Mouse (Mus musculus) neural tube, embryonic 15.5 days (tissue): ENCODE results near the gene Hist1h4f. TPM values are rescaled to one million over a fixed set of nuclear protein-coding genes. Genes with fewer than 3 reads are reported as not detected.
"Not testable (repeated sequence)": the region's sequence is repeated elsewhere in the genome, so short reads cannot be mapped to it uniquely, and the experiment has no call there.

Experiments
- ATAC-seq: fragments of 200-750 bp; cut with Nextera tagmentation; 2 replicates; pipeline ENCODE4 v1.8.0; 2017; ENCODE audit warnings: mild to moderate bottlenecking, moderate TSS enrichment, moderate library complexity; ENCODE audit not compliant: low FRiP score
- H3K27ac ChIP-seq: fragments of 300-500 bp; sonication (generic); replicated peaks from 2 replicates; pipeline ENCODE4 v1.5.1; 2015; ENCODE audit warnings: mild to moderate bottlenecking, inconsistent platforms
- H3K27me3 ChIP-seq: fragments of 300-500 bp; sonication (generic); replicated peaks from 2 replicates; pipeline ENCODE4 v1.6.1; 2015; ENCODE audit warnings: inconsistent platforms
- H3K36me3 ChIP-seq: fragments of 300-500 bp; sonication (generic); 2 replicates; pipeline ENCODE4 v1.6.1; 2015; ENCODE audit warnings: inconsistent platforms
- H3K4me1 ChIP-seq: fragments of 300-500 bp; sonication (generic); 2 replicates; pipeline ENCODE4 v1.6.1; 2015; ENCODE audit warnings: inconsistent platforms
- H3K4me2 ChIP-seq: fragments of 300-500 bp; sonication (generic); 2 replicates; pipeline ENCODE4 v1.6.1; 2015; ENCODE audit warnings: inconsistent platforms, mild to moderate bottlenecking, moderate library complexity
- H3K4me3 ChIP-seq: fragments of 300-500 bp; sonication (generic); replicated peaks from 2 replicates; pipeline ENCODE4 v1.5.1; 2015; ENCODE audit warnings: mild to moderate bottlenecking, inconsistent platforms
- H3K9ac ChIP-seq: fragments of 300-500 bp; sonication (generic); replicated peaks from 2 replicates; pipeline ENCODE4 v1.6.1; 2015; ENCODE audit warnings: mild to moderate bottlenecking, inconsistent platforms
- H3K9me3 ChIP-seq: fragments of 300-500 bp; sonication (generic); replicated peaks from 2 replicates; pipeline ENCODE4 v1.6.1; 2016; ENCODE audit warnings: inconsistent platforms
- whole genome bisulfite sequencing: fragments of 180-500 bp; shearing (Covaris S2); methylation state at CpG from one replicate; pipeline ENCODE4 v1.1.7; 2015; ENCODE audit warnings: mixed read lengths; 5-methylcytosine and 5-hydroxymethylcytosine counted together
- polyA plus RNA-seq: library from polyadenylated mRNA; unstranded; fragments of >200 nt; fragmentation: Nextera tagmentation; extraction: Ambion mirVana; gene quantifications from 2 replicates; pipeline ENCODE4 v1.2.1, GENCODE M21; 2015

Gene Hist1h4f
- polyA plus RNA-seq, 1 experiment from 2014 or later = not detected

DNA sequence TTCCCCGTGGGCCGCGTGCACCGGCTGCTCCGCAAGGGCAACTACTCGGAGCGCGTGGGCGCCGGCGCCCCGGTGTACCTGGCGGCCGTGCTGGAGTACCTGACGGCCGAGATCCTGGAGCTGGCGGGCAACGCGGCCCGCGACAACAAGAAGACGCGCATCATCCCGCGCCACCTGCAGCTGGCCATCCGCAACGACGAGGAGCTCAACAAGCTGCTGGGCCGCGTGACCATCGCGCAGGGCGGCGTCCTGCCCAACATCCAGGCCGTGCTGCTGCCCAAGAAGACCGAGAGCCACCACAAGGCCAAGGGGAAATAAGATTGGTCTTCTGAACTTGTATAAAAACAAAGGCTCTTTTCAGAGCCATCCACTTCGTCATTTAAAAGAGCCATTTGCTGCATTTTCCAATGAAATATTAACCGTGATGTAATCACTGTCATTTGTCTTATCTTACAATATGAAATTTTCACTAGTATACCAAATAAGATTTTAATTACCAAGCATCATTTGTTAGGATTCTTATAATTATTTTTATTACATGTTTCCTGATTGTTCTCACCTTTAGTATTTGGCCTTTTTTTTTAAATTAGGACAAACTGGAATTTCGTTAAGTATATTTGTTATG, 23.2 kb upstream of the Hist1h4f start:
- Histone ChIP-seq H3K4me1 (peaks cover 37% of the 10 kb centered on the region), H3K4me3 (peak overlapping the region; percentile 35), H3K4me2 (peak overlapping the region; percentile 71), H3K9ac (0 out of 2 replicates have a peak overlapping the region, but pooled peaks have one; percentile 28), H3K27ac (peak overlapping the region; percentile 86)
- ATAC-seq = peak; percentile 4; the same call in 1 of the 2 replicates
- H3K9me3 ChIP-seq, H3K36me3 ChIP-seq, H3K27me3 ChIP-seq: not testable (repeated sequence)
- 0% methylated on average over 7 of the region's 39 CpGs for WGBS

DNA sequence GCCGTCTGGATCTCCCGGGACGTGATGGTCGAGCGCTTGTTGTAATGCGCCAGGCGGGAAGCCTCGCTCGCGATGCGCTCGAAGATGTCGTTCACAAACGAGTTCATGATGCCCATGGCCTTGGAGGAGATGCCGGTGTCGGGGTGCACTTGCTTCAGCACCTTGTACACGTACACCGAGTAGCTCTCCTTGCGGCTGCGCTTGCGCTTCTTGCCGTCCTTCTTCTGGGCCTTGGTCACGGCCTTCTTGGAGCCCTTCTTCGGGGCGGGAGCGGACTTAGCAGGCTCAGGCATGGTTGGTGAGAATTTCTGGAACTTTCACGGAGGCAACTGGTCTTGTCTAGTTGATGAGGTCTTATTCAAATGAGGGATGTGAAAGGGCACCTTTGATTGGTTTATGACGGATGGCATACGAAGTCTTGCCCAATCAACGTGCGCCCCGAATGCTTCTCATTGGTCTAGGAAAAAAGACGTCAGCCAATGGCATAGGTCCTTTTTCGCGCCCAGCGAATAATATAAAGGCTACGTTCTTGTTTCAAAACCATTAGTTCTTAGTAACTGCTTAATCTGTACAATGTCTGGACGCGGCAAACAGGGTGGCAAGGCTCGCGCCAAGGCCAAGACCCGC, 22.6 kb upstream of the Hist1h4f start, which contains the start of the genes Hist1h2bf and Hist1h2ad:
Gene Hist1h2bf, minus strand, starts transcription at position 299 of the 627 bp plus-strand sequence.
Gene Hist1h2ad, plus strand, starts transcription at position 484 of the 627 bp plus-strand sequence.
- not testable (repeated sequence) for H3K36me3 ChIP-seq, H3K9me3 ChIP-seq, H3K27me3 ChIP-seq
- Histone ChIP-seq H3K4me1 (peaks cover 40% of the 10 kb centered on the region), H3K9ac (0 out of 2 replicates have a peak within 1 kb of the TSS, but pooled peaks have one; percentile 28), H3K4me2 (peak within 1 kb of the TSS; percentile 71), H3K27ac (peak within 1 kb of the TSS; percentile 86), H3K4me3 (peak within 1 kb of the TSS; percentile 35)
- WGBS = 0% methylated on average over 42 of the region's 42 CpGs
- ATAC-seq = peak; percentile 92

GRCm38 (mm10) chr13:23573034-23573897, 21.8 kb upstream of the Hist1h4f start:
- ATAC-seq, H3K9me3 ChIP-seq, H3K9ac ChIP-seq, H3K27me3 ChIP-seq, H3K36me3 ChIP-seq: not testable (repeated sequence)
- Histone ChIP-seq H3K4me2 (peak overlapping the region; percentile 71), H3K27ac (peak overlapping the region; percentile 86), H3K4me3 (peak overlapping the region; percentile 35), H3K4me1 (peaks cover 40% of the 10 kb centered on the region)
- WGBS = 12% methylated on average over 20 of the region's 20 CpGs

GRCm38 (mm10) chr13:23572218-23573033, 21.0 kb upstream of the Hist1h4f start:
- no peaks in the 10 kb centered on the region for H3K36me3 ChIP-seq
- no peaks in the 10 kb centered on the region for H3K9me3 ChIP-seq
- H3K27ac ChIP-seq = peak overlapping the region; percentile 94
- peak overlapping the region; percentile 71 for H3K4me2 ChIP-seq
- H3K9ac ChIP-seq = peak overlapping the region; percentile 53
- no peak for ATAC-seq
- 47% methylated on average over 2 of the region's 2 CpGs for WGBS
- no peaks in the 10 kb centered on the region for H3K27me3 ChIP-seq
- H3K4me3 ChIP-seq = peak overlapping the region; percentile 44
- H3K4me1 ChIP-seq = peaks cover 40% of the 10 kb centered on the region

DNA sequence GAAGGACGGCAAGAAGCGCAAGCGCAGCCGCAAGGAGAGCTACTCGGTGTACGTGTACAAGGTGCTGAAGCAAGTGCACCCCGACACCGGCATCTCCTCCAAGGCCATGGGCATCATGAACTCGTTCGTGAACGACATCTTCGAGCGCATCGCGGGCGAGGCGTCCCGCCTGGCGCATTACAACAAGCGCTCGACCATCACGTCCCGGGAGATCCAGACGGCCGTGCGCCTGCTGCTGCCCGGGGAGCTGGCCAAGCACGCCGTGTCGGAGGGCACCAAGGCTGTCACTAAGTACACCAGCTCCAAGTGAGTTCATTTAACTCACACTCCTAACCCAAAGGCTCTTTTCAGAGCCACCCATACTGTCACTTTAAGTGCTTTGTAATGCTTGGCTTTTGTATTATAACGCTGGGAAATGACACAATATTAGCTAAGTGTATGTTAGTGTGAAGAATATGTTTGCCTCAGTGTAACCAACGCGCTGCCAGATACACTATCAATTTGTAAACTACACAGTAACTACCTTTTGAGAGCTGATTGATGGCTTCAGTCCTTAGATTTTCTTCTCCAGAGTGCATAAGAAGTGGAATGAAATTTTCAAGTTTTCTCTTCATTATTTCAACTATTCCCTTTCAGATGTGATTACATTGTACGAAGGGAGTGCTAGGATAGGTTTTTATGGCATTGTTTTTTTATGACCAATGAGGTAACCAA, 20.2 kb upstream of the Hist1h4f start:
- not testable (repeated sequence) for H3K36me3 ChIP-seq, H3K27me3 ChIP-seq, ATAC-seq, H3K9me3 ChIP-seq
- peak overlapping the region; percentile 53 for H3K9ac ChIP-seq
- H3K4me2 ChIP-seq = peak overlapping the region; percentile 71
- H3K27ac ChIP-seq = peak overlapping the region; percentile 94
- 0% methylated on average over 15 of the region's 34 CpGs for WGBS
- peaks cover 36% of the 10 kb centered on the region for H3K4me1 ChIP-seq
- peak overlapping the region; percentile 44 for H3K4me3 ChIP-seq

DNA sequence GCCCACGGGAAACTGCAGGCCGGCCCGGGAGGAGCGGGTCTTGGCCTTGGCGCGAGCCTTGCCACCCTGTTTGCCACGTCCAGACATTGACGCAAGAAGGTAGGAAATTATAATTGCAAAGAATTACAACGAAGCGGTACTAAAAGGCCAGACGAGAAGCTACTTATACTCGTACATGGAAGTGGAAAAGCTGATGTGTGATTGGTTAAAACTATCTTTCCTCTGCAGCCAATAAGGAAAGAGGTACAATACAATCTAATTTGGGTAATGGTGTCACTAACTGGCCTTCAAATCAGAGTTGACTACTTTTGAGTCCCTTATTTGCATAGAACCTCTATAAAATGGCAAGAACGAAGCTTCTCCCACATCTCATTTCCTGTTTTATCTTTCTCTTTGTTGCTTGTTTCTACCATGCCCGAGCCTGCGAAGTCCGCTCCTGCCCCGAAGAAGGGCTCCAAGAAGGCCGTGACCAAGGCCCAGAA, 19.6 kb upstream of the Hist1h4f start, which contains the start of the genes Hist1h2ae and Hist1h2bg:
Gene Hist1h2ae, minus strand, starts transcription at position 199 of the 482 bp plus-strand sequence.
Gene Hist1h2bg, plus strand, starts transcription at position 375 of the 482 bp plus-strand sequence.
- H3K4me3 ChIP-seq = peak within 1 kb of the TSS; percentile 44
- ATAC-seq = peak; percentile 92
- H3K36me3 ChIP-seq = no peaks in the 10 kb centered on the region
- under 1% methylated on average over 18 of the region's 18 CpGs for WGBS
- peak within 1 kb of the TSS; percentile 53 for H3K9ac ChIP-seq
- no peaks in the 10 kb centered on the region for H3K9me3 ChIP-seq
- peaks cover 30% of the 10 kb centered on the region for H3K4me1 ChIP-seq
- H3K4me2 ChIP-seq = peak within 1 kb of the TSS; percentile 71
- peak within 1 kb of the TSS; percentile 94 for H3K27ac ChIP-seq
- no peaks in the 10 kb centered on the region for H3K27me3 ChIP-seq

DNA sequence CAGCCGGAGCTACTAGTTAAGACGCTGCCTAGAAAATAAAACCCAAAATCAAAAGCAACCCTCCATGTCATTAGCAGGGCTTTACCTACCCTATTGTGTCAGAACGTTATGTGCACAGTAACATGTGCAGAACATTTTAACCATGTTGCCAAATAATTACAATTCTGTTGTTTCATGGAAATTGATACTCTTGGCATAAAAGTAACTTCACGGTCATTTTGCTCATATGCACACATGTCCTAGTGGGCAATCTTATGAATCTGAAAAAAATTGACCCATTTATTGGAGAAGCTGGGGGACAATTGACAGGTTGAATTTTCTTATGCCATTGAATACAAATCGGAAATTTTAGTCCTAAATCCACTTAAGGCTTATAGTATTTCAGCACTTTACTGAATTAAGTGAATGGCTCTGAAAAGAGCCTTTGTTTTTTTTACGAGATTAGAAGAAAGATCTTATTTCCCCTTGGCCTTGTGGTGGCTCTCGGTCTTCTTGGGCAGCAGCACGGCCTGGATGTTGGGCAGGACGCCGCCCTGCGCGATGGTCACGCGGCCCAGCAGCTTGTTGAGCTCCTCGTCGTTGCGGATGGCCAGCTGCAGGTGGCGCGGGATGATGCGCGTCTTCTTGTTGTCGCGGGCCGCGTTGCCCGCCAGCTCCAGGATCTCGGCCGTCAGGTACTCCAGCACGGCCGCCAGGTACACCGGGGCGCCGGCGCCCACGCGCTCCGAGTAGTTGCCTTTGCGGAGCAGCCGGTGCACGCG, 19.0 kb upstream of the Hist1h4f start:
- Histone ChIP-seq H3K27ac (peak overlapping the region; percentile 94), H3K9ac (peak overlapping the region; percentile 44), H3K4me2 (peak overlapping the region; percentile 71), H3K4me1 (peaks cover 29% of the 10 kb centered on the region), H3K4me3 (peak overlapping the region; percentile 44)
- H3K27me3 ChIP-seq, H3K36me3 ChIP-seq, H3K9me3 ChIP-seq: not testable (repeated sequence)
- peak; percentile 12 for ATAC-seq
- under 1% methylated on average over 19 of the region's 41 CpGs for WGBS

DNA sequence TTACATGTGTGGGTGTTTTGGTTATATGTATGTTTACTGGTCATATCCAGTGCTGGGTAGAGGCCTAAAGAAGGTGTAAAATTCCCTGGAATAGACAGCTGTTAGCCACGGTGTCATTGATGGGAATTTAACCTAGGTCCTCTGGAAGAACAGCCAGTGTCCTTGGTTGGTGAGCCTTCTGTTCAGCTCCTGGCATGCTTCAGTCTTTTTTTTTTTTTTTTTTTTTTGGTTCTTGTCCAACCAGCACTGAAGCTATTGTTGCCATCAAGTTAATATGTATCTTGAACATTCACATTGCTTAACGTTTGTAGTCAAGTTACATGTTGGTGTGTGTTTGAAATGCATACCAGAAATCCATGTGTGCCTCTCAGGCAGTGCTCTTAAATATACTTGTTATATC, 13.0 kb upstream of the Hist1h4f start:
- peak overlapping the region; percentile 97 for H3K27ac ChIP-seq

DNA sequence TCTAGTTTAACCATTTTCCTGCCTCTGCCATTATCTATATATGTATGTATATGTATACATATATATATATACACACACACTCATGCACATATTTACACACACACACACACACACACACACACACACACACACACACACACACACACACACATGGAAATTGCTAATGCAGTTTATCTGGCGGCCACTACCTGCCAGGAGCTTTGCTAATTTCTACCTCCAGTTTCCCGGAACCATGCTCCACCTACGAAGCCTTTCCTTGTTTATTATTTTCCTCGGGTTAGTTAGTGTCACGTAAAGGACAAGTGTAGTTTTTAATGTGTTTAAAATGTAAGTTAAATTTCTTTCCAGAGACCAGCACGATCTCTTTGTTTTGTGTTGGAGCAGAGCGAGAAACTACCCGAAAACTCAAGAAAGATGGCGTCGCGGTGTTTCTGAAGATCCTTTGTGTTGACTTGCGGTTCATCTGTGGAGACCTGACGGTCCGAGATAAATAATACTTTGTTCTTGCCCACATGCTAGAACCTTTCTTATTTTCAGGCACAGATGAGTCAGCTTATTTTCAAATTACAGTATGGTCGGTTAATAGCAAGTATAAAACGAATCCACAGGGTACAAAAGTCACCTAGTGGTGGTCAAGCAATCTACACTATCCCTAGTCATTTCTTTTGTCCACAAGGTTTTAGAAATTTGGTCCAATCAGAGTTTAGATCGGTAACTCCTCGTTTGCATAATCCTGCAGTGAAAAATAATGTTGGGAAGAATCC, 11.4 kb upstream of the Hist1h4f start:
- peaks cover 9% of the 10 kb centered on the region; the same call in 1 of the 2 replicates for H3K4me1 ChIP-seq
- H3K4me3 ChIP-seq = peak overlapping the region; percentile 49
- H3K27ac ChIP-seq = peak overlapping the region; percentile 97
- H3K36me3 ChIP-seq = no peaks in the 10 kb centered on the region
- H3K9me3 ChIP-seq = no peaks in the 10 kb centered on the region
- H3K4me2 ChIP-seq = peak overlapping the region; percentile 84
- H3K9ac ChIP-seq = peak overlapping the region; percentile 51
- WGBS = 2% methylated on average over 18 of the region's 18 CpGs
- peak; percentile 71 for ATAC-seq
- H3K27me3 ChIP-seq = no peaks in the 10 kb centered on the region

More for the DNA sequence above, 13.0 kb upstream of the Hist1h4f start:
- no peaks in the 10 kb centered on the region for H3K9me3 ChIP-seq
- peaks cover 10% of the 10 kb centered on the region; the same call in 1 of the 2 replicates for H3K4me1 ChIP-seq
- no peak overlapping the region for H3K4me3 ChIP-seq
- no peaks in the 10 kb centered on the region for H3K27me3 ChIP-seq
- H3K4me2 ChIP-seq = no peak overlapping the region
- 95% methylated on average over 2 of the region's 2 CpGs for WGBS
- H3K9ac ChIP-seq = no peak overlapping the region
- no peaks in the 10 kb centered on the region for H3K36me3 ChIP-seq
- ATAC-seq = no peak
